Mouse (Mus musculus): Measurements from ENCODE around the gene Disp3. TPM values are rescaled to one million over a fixed set of nuclear protein-coding genes. Genes with fewer than 3 reads are reported as not detected.
A peak's percentile ranks its signal among the peaks of the same experiment; 100 is the strongest.

The Disp3 gene
- 11.8 and 12.2 TPM in 2 replicates for polyA plus RNA-seq (2015; fragmentation: Nextera tagmentation; extraction: Ambion mirVana)

GRCm38 (mm10) chr4:148287476-148288054 lies at the start of gene Disp3:
Gene Disp3, minus strand, starts transcription at chr4:148287965.
- Histone ChIP-seq H3K27me3 (replicated peaks; ENCODE audit: control insufficient read depth, insufficient read depth, low read length) (no peaks in the 10 kb centered on the region), H3K4me3 (replicated peaks; ENCODE audit: low read length) (peak within 1 kb of the TSS; percentile 75), H3K36me3 (ENCODE audit: control insufficient read depth, insufficient read depth) (no peaks in the 10 kb centered on the region), H3K4me2 (ENCODE audit: low read length) (peak within 1 kb of the TSS; percentile 72), H3K9me3 (ENCODE audit: control insufficient read depth, low read length) (no peaks in the 10 kb centered on the region), H3K27ac (ENCODE audit: low read length) (peak within 1 kb of the TSS; percentile 79), H3K9ac (replicated peaks; ENCODE audit: low read depth, low read length) (peak within 1 kb of the TSS; percentile 88), H3K4me1 (replicated peaks; ENCODE audit: control insufficient read depth, insufficient read depth, low read length) (peaks cover 56% of the 10 kb centered on the region)
- 0% methylated on average over 48 of the region's 54 CpGs for WGBS
- peak; percentile 49 for ATAC-seq

- H3K36me3 ChIP-seq (ENCODE audit: control insufficient read depth, insufficient read depth): no peaks in the 10 kb centered on the region
- no peaks in the 10 kb centered on the region for H3K27me3 ChIP-seq (replicated peaks; ENCODE audit: control insufficient read depth, insufficient read depth, low read length)
- H3K9ac ChIP-seq (replicated peaks; ENCODE audit: low read depth, low read length): no peak overlapping the region
- H3K9me3 ChIP-seq (ENCODE audit: control insufficient read depth, low read length): no peaks in the 10 kb centered on the region
- ATAC-seq: no peak
- H3K4me2 ChIP-seq (ENCODE audit: low read length): no peak overlapping the region
- no peak overlapping the region for H3K27ac ChIP-seq (ENCODE audit: low read length)
- H3K4me3 ChIP-seq (replicated peaks; ENCODE audit: low read length): no peak overlapping the region
- H3K4me1 ChIP-seq (replicated peaks; ENCODE audit: control insufficient read depth, insufficient read depth, low read length): peaks cover 27% of the 10 kb centered on the region
- WGBS: 86% methylated on average over 2 of the region's 2 CpGs
These were observed 42.5 kb upstream of the Disp3 start for GRCm38 (mm10) chr4:148330269-148330668.

- ATAC-seq: no peak
- Histone ChIP-seq H3K4me2 (ENCODE audit: low read length) (no peak overlapping the region), H3K36me3 (ENCODE audit: control insufficient read depth, insufficient read depth) (no peaks in the 10 kb centered on the region), H3K4me1 (replicated peaks; ENCODE audit: control insufficient read depth, insufficient read depth, low read length) (peaks cover 35% of the 10 kb centered on the region), H3K9me3 (ENCODE audit: control insufficient read depth, low read length) (no peaks in the 10 kb centered on the region), H3K4me3 (replicated peaks; ENCODE audit: low read length) (no peak overlapping the region), H3K9ac (replicated peaks; ENCODE audit: low read depth, low read length) (no peak overlapping the region), H3K27me3 (replicated peaks; ENCODE audit: control insufficient read depth, insufficient read depth, low read length) (no peaks in the 10 kb centered on the region), H3K27ac (ENCODE audit: low read length) (no peak overlapping the region)
- WGBS: 29% methylated on average over 11 of the region's 11 CpGs
These were observed 41.7 kb upstream of the Disp3 start for GRCm38 (mm10) chr4:148329431-148329830.

- ATAC-seq: no peak
These were observed 40.5 kb upstream of the Disp3 start for GRCm38 (mm10) chr4:148328237-148328636.

GRCm38 (mm10) chr4:148327266-148327997 lies 39.7 kb upstream of the Disp3 start:
- H3K4me3 ChIP-seq (replicated peaks; ENCODE audit: low read length): peak overlapping the region; percentile 17; the same call in 1 of the 2 replicates
- H3K27ac ChIP-seq (ENCODE audit: low read length): peak overlapping the region; percentile 44
- H3K4me1 ChIP-seq (replicated peaks; ENCODE audit: control insufficient read depth, insufficient read depth, low read length): peaks cover 40% of the 10 kb centered on the region

More at GRCm38 (mm10) chr4:148328237-148328636, 40.5 kb upstream of the Disp3 start:
- H3K27ac ChIP-seq (ENCODE audit: low read length): no peak overlapping the region
- H3K9ac ChIP-seq (replicated peaks; ENCODE audit: low read depth, low read length): no peak overlapping the region
- no peak overlapping the region for H3K4me3 ChIP-seq (replicated peaks; ENCODE audit: low read length)
- H3K4me1 ChIP-seq (replicated peaks; ENCODE audit: control insufficient read depth, insufficient read depth, low read length): peaks cover 37% of the 10 kb centered on the region
- H3K4me2 ChIP-seq (ENCODE audit: low read length): no peak overlapping the region
- no peaks in the 10 kb centered on the region for H3K9me3 ChIP-seq (ENCODE audit: control insufficient read depth, low read length)
- 96% methylated on average over 1 of the region's 1 CpGs for WGBS
- H3K27me3 ChIP-seq (replicated peaks; ENCODE audit: control insufficient read depth, insufficient read depth, low read length): no peaks in the 10 kb centered on the region
- no peaks in the 10 kb centered on the region for H3K36me3 ChIP-seq (ENCODE audit: control insufficient read depth, insufficient read depth)

GRCm38 (mm10) chr4:148326791-148327190 lies 39.0 kb upstream of the Disp3 start:
- H3K4me1 ChIP-seq (replicated peaks; ENCODE audit: control insufficient read depth, insufficient read depth, low read length): peaks cover 46% of the 10 kb centered on the region
- no peak overlapping the region for H3K4me3 ChIP-seq (replicated peaks; ENCODE audit: low read length)
- no peak overlapping the region for H3K27ac ChIP-seq (ENCODE audit: low read length)
- 39% methylated on average over 8 of the region's 8 CpGs for WGBS
- H3K27me3 ChIP-seq (replicated peaks; ENCODE audit: control insufficient read depth, insufficient read depth, low read length): no peaks in the 10 kb centered on the region
- ATAC-seq: no peak
- H3K9me3 ChIP-seq (ENCODE audit: control insufficient read depth, low read length): no peaks in the 10 kb centered on the region
- H3K36me3 ChIP-seq (ENCODE audit: control insufficient read depth, insufficient read depth): no peaks in the 10 kb centered on the region
- no peak overlapping the region for H3K9ac ChIP-seq (replicated peaks; ENCODE audit: low read depth, low read length)
- H3K4me2 ChIP-seq (ENCODE audit: low read length): no peak overlapping the region

More at GRCm38 (mm10) chr4:148327266-148327997, 39.7 kb upstream of the Disp3 start:
- Histone ChIP-seq H3K9me3 (ENCODE audit: control insufficient read depth, low read length) (no peaks in the 10 kb centered on the region), H3K36me3 (ENCODE audit: control insufficient read depth, insufficient read depth) (no peaks in the 10 kb centered on the region), H3K4me2 (ENCODE audit: low read length) (peak overlapping the region; percentile 45), H3K27me3 (replicated peaks; ENCODE audit: control insufficient read depth, insufficient read depth, low read length) (no peaks in the 10 kb centered on the region), H3K9ac (replicated peaks; ENCODE audit: low read depth, low read length) (peak overlapping the region; percentile 28; the same call in 1 of the 2 replicates)
- peak; percentile 88 for ATAC-seq
- WGBS: 6% methylated on average over 19 of the region's 19 CpGs

- H3K27me3 ChIP-seq (replicated peaks; ENCODE audit: control insufficient read depth, insufficient read depth, low read length): no peaks in the 10 kb centered on the region
- ATAC-seq: no peak
- no peak overlapping the region for H3K4me3 ChIP-seq (replicated peaks; ENCODE audit: low read length)
- peaks cover 49% of the 10 kb centered on the region for H3K4me1 ChIP-seq (replicated peaks; ENCODE audit: control insufficient read depth, insufficient read depth, low read length)
- H3K9me3 ChIP-seq (ENCODE audit: control insufficient read depth, low read length): no peaks in the 10 kb centered on the region
- no peak overlapping the region for H3K27ac ChIP-seq (ENCODE audit: low read length)
- H3K4me2 ChIP-seq (ENCODE audit: low read length): no peak overlapping the region
- no peaks in the 10 kb centered on the region for H3K36me3 ChIP-seq (ENCODE audit: control insufficient read depth, insufficient read depth)
- 99% methylated on average over 3 of the region's 3 CpGs for WGBS
- no peak overlapping the region for H3K9ac ChIP-seq (replicated peaks; ENCODE audit: low read depth, low read length)
These were observed 38.2 kb upstream of the Disp3 start for GRCm38 (mm10) chr4:148325951-148326350.

- no peak overlapping the region for H3K4me2 ChIP-seq (ENCODE audit: low read length)
- 7% methylated on average over 2 of the region's 2 CpGs for WGBS
- peaks cover 49% of the 10 kb centered on the region for H3K4me1 ChIP-seq (replicated peaks; ENCODE audit: control insufficient read depth, insufficient read depth, low read length)
- no peaks in the 10 kb centered on the region for H3K27me3 ChIP-seq (replicated peaks; ENCODE audit: control insufficient read depth, insufficient read depth, low read length)
- H3K36me3 ChIP-seq (ENCODE audit: control insufficient read depth, insufficient read depth): no peaks in the 10 kb centered on the region
- no peak overlapping the region for H3K27ac ChIP-seq (ENCODE audit: low read length)
- no peaks in the 10 kb centered on the region for H3K9me3 ChIP-seq (ENCODE audit: control insufficient read depth, low read length)
- H3K4me3 ChIP-seq (replicated peaks; ENCODE audit: low read length): no peak overlapping the region
- H3K9ac ChIP-seq (replicated peaks; ENCODE audit: low read depth, low read length): no peak overlapping the region
- peak; percentile 18; the same call in 1 of the 2 replicates for ATAC-seq
These were observed 37.3 kb upstream of the Disp3 start for GRCm38 (mm10) chr4:148325057-148325456.

- no peak overlapping the region for H3K27ac ChIP-seq (ENCODE audit: low read length)
- ATAC-seq: peak; percentile 44; the same call in 1 of the 2 replicates
- H3K9ac ChIP-seq (replicated peaks; ENCODE audit: low read depth, low read length): no peak overlapping the region
These were observed 34.4 kb upstream of the Disp3 start for GRCm38 (mm10) chr4:148322152-148322551.

More at GRCm38 (mm10) chr4:148322152-148322551, 34.4 kb upstream of the Disp3 start:
- Histone ChIP-seq H3K27me3 (replicated peaks; ENCODE audit: control insufficient read depth, insufficient read depth, low read length) (no peaks in the 10 kb centered on the region), H3K4me1 (replicated peaks; ENCODE audit: control insufficient read depth, insufficient read depth, low read length) (peaks cover 39% of the 10 kb centered on the region), H3K9me3 (ENCODE audit: control insufficient read depth, low read length) (no peaks in the 10 kb centered on the region), H3K4me2 (ENCODE audit: low read length) (no peak overlapping the region), H3K4me3 (replicated peaks; ENCODE audit: low read length) (no peak overlapping the region), H3K36me3 (ENCODE audit: control insufficient read depth, insufficient read depth) (no peaks in the 10 kb centered on the region)
- 13% methylated on average over 10 of the region's 10 CpGs for WGBS
